Mouse (Mus musculus): Measurements from ENCODE around the gene 4930524B15Rik.
"Not testable (repeated sequence)": the region's sequence is repeated elsewhere in the genome, so short reads cannot be mapped to it uniquely, and the experiment has no call there.

The 4930524B15Rik gene

GRCm38 (mm10) chr11:31984786-31985185 is 19.4 kb downstream of the 4930524B15Rik start:
- DNase-seq (ENCODE audit: low read depth): no peak

- no peak for DNase-seq (ENCODE audit: low read depth)
These were observed 27.1 kb downstream of the 4930524B15Rik start for GRCm38 (mm10) chr11:31992535-31992934.

- no peak for DNase-seq (ENCODE audit: low read depth)
These were observed 34.3 kb downstream of the 4930524B15Rik start for GRCm38 (mm10) chr11:31999716-32000115.

- peak; percentile 67 for DNase-seq (ENCODE audit: low read depth)
These were observed 34.9 kb downstream of the 4930524B15Rik start, which contains the start of gene Nsg2 for GRCm38 (mm10) chr11:32000281-32000680. Gene Nsg2 (plus strand): TSS chr11:32000463.

- no peak for DNase-seq (ENCODE audit: low read depth)
These were observed 36.0 kb downstream of the 4930524B15Rik start for GRCm38 (mm10) chr11:32001181-32001910.

- peak; percentile 44 for DNase-seq (ENCODE audit: low read depth)
These were observed 37.3 kb downstream of the 4930524B15Rik start for GRCm38 (mm10) chr11:32002670-32003072.

GRCm38 (mm10) chr11:32008049-32008448 is 42.7 kb downstream of the 4930524B15Rik start:
- DNase-seq (ENCODE audit: low read depth): not testable (repeated sequence)

GRCm38 (mm10) chr11:32008852-32009251 is 43.5 kb downstream of the 4930524B15Rik start:
- no peak for DNase-seq (ENCODE audit: low read depth)

GRCm38 (mm10) chr11:32009961-32010662 is 44.7 kb downstream of the 4930524B15Rik start:
- DNase-seq (ENCODE audit: low read depth): peak; percentile 59

- DNase-seq (ENCODE audit: low read depth): peak; percentile 31
These were observed 45.2 kb downstream of the 4930524B15Rik start for GRCm38 (mm10) chr11:32010663-32010970.

- DNase-seq (ENCODE audit: low read depth): no peak
These were observed 46.6 kb downstream of the 4930524B15Rik start for GRCm38 (mm10) chr11:32011867-32012603.

GRCm38 (mm10) chr11:32013014-32013427 is 47.6 kb downstream of the 4930524B15Rik start:
- DNase-seq (ENCODE audit: low read depth): no peak

- no peak for DNase-seq (ENCODE audit: low read depth)
These were observed 48.2 kb downstream of the 4930524B15Rik start for GRCm38 (mm10) chr11:32013561-32013960.

- DNase-seq (ENCODE audit: low read depth): no peak
These were observed 52.8 kb downstream of the 4930524B15Rik start for GRCm38 (mm10) chr11:32018201-32018600.

GRCm38 (mm10) chr11:32020031-32020965 is 54.9 kb downstream of the 4930524B15Rik start:
- DNase-seq (ENCODE audit: low read depth): peak; percentile 84

GRCm38 (mm10) chr11:32026634-32027033 is 61.2 kb downstream of the 4930524B15Rik start:
- DNase-seq (ENCODE audit: low read depth): no peak

GRCm38 (mm10) chr11:32027474-32028342 is 62.3 kb downstream of the 4930524B15Rik start:
- DNase-seq (ENCODE audit: low read depth): no peak

GRCm38 (mm10) chr11:32028605-32029004 is 63.2 kb downstream of the 4930524B15Rik start:
- no peak for DNase-seq (ENCODE audit: low read depth)

Measured in NIH3T3 (cell line).